9 mouse cellular contexts compared by ENCODE assay signal in genomic region chr5:8421424-8421823, GRCm38 (mm10). TPM values are rescaled to one million over a fixed set of nuclear protein-coding genes. Genes with fewer than 3 reads are reported as not detected.
A peak's percentile ranks its signal among the peaks of the same experiment; 100 is the strongest.
DNase-seq lines count a peak whose midpoint lies in the region; ATAC-seq and TF ChIP-seq lines count a peak whose summit lies in the region.
"Had no signal": no experiment of that assay in that cellular context is flagged by ENCODE, and none has a peak within 500 bp of the region (broad histone marks: within the 10 kb centered on the region; RNA-seq: fewer than 3 reads in every experiment).

No protein-coding gene starts in this region.

- no peak for TF ChIP-seq CTCF in MEL (IDR thresholded peaks at IDR 0.05 in 2 of 3, conservative IDR thresholded peaks at IDR 0.05 in 1 of 3; ENCODE audit: control insufficient read depth in 1 of 3, insufficient read depth in 1 of 3, low read depth in 2 of 3, low read length in 3 of 3, poor library complexity in 1 of 3, severe bottlenecking in 1 of 3)

- no peak for ATAC-seq in heart, embryonic 13.5 days (ENCODE audit: extremely low read depth, insufficient number of reproducible peaks, low FRiP score, low TSS enrichment)
- ATAC-seq in hindbrain, embryonic 15.5 days (ENCODE audit: low FRiP score, low read depth): no peak
- ATAC-seq in midbrain, embryonic 11.5 days (ENCODE audit: low FRiP score): no peak

- no peak for DNase-seq in heart, postnatal 36 days
- DNase-seq in MEL (ENCODE audit: low read depth, low spot score): peak; percentile 28
- DNase-seq in midbrain, embryonic 11.5 days (ENCODE audit: low spot score, missing footprints): no peak
- DNase-seq in frontal cortex, postnatal 36 days (ENCODE audit: low spot score in 2 of 2): no peak
- DNase-seq in thymus, postnatal 10 days (ENCODE audit: low spot score in 2 of 2): no peak
- DNase-seq in adrenal gland, adult 2 months: no peak
- DNase-seq: left cerebral cortex, postnatal 4 days had no signal

- H3K9me3 ChIP-seq in heart, embryonic 13.5 days: no peaks in the 10 kb centered on the region
- H3K9me3 ChIP-seq in MEL (replicated peaks; ENCODE audit: insufficient read depth, low read length): no peaks in the 10 kb centered on the region
- no peaks in the 10 kb centered on the region for H3K9me3 ChIP-seq in hindbrain, embryonic 15.5 days
- no peaks in the 10 kb centered on the region for H3K9me3 ChIP-seq in midbrain, embryonic 11.5 days (ENCODE audit: control insufficient read depth, low read length)

- no peaks in the 10 kb centered on the region for H3K27me3 ChIP-seq in heart, embryonic 13.5 days (replicated peaks)
- H3K27me3 ChIP-seq in MEL (ENCODE audit: control insufficient read depth in 1 of 2, insufficient read depth in 2 of 2, low read length in 2 of 2): no peaks in the 10 kb centered on the region
- no peaks in the 10 kb centered on the region for H3K27me3 ChIP-seq in hindbrain, embryonic 15.5 days
- no peaks in the 10 kb centered on the region for H3K27me3 ChIP-seq in midbrain, embryonic 11.5 days (ENCODE audit: control insufficient read depth, insufficient read depth, low read length)

- intact Hi-C loops in heart, postnatal 36 days (cut with DNase I): loop anchor here (5.0 to 10.0 kb wide), 5 partner anchors 203 to 743 kb away; partner anchors contain the start of genes Crot, Dmtf1 and Rundc3b

- H3K27ac ChIP-seq in heart, embryonic 13.5 days (replicated peaks): no peak overlapping the region
- H3K27ac ChIP-seq in MEL (ENCODE audit: control insufficient read depth, low read depth, low read length): no peak overlapping the region
- no peak overlapping the region for H3K27ac ChIP-seq in hindbrain, embryonic 15.5 days (replicated peaks)
- no peak overlapping the region for H3K27ac ChIP-seq in midbrain, embryonic 11.5 days (ENCODE audit: low read depth, low read length)

- WGBS in heart, embryonic 13.5 days: 14% methylated on average over 3 of the region's 3 CpGs
- 21% methylated on average over 3 of the region's 3 CpGs for WGBS in hindbrain, embryonic 15.5 days
- 21% methylated on average over 3 of the region's 3 CpGs for WGBS in midbrain, embryonic 11.5 days

- peaks cover 37% of the 10 kb centered on the region for H3K36me3 ChIP-seq in heart, embryonic 13.5 days
- H3K36me3 ChIP-seq in MEL (ENCODE audit: control insufficient read depth in 1 of 2, insufficient read depth in 2 of 2, low read length in 2 of 2): peaks cover 16 to 49% of the 10 kb centered on the region in 2 experiments
- H3K36me3 ChIP-seq in hindbrain, embryonic 15.5 days: no peaks in the 10 kb centered on the region
- H3K36me3 ChIP-seq in midbrain, embryonic 11.5 days (ENCODE audit: control insufficient read depth, insufficient read depth, low read length): peaks cover 3% of the 10 kb centered on the region; the same call in 1 of the 2 replicates

- TF ChIP-seq EP300 in MEL (IDR thresholded peaks at IDR 0.05; ENCODE audit: low read depth in 1 of 2, low read length in 2 of 2): no peak

- TF ChIP-seq POLR2A in MEL (IDR thresholded peaks at IDR 0.05; ENCODE audit: control insufficient read depth in 1 of 2, insufficient read depth in 1 of 2, low read depth in 1 of 2, low read length in 2 of 2, poor library complexity in 1 of 2): no peak

- peaks cover 39% of the 10 kb centered on the region for H3K79me2 ChIP-seq in MEL (ENCODE audit: control insufficient read depth, insufficient read depth, low read length, poor library complexity)

- peak overlapping the region; percentile 84 for H3K4me3 ChIP-seq in heart, embryonic 13.5 days
- peak overlapping the region in 1 of 2 experiments; percentile 85; a peak in 2 of 4 replicates for H3K4me3 ChIP-seq in MEL (ENCODE audit: control insufficient read depth in 1 of 2, insufficient read depth in 1 of 2, low read depth in 2 of 2, low read length in 2 of 2)
- H3K4me3 ChIP-seq in hindbrain, embryonic 15.5 days: peak overlapping the region; percentile 69
- H3K4me3 ChIP-seq in midbrain, embryonic 11.5 days (ENCODE audit: low read depth, low read length): peak overlapping the region; percentile 77

- H3K4me2 ChIP-seq in heart, embryonic 13.5 days: peak overlapping the region; percentile 84
- H3K4me2 ChIP-seq in hindbrain, embryonic 15.5 days: peak overlapping the region; percentile 75
- H3K4me2 ChIP-seq in midbrain, embryonic 11.5 days: peak overlapping the region; percentile 62

- TF ChIP-seq RAD21 in MEL (IDR thresholded peaks at IDR 0.05; ENCODE audit: low read depth, low read length): no peak

- H3K9ac ChIP-seq in heart, embryonic 13.5 days: peak overlapping the region; percentile 90
- H3K9ac ChIP-seq in MEL (ENCODE audit: control insufficient read depth, low read depth, low read length, poor library complexity, severe bottlenecking): peak overlapping the region; percentile 100
- peak overlapping the region; percentile 60 for H3K9ac ChIP-seq in hindbrain, embryonic 15.5 days
- H3K9ac ChIP-seq in midbrain, embryonic 11.5 days (ENCODE audit: low read length): peak overlapping the region; percentile 96

- peaks cover 19% of the 10 kb centered on the region for H3K4me1 ChIP-seq in heart, embryonic 13.5 days
- H3K4me1 ChIP-seq in MEL (ENCODE audit: control insufficient read depth in 1 of 2, insufficient read depth in 2 of 2, low read length in 2 of 2): peaks cover 6 to 27% of the 10 kb centered on the region in 2 experiments
- peaks cover 11% of the 10 kb centered on the region for H3K4me1 ChIP-seq in hindbrain, embryonic 15.5 days (replicated peaks)
- H3K4me1 ChIP-seq in midbrain, embryonic 11.5 days (ENCODE audit: control insufficient read depth, insufficient read depth, low read length): no peaks in the 10 kb centered on the region; the same call in 1 of the 2 replicates

TF ChIP-seq in MEL, 35 proteins besides CTCF, POLR2A, EP300 and RAD21:
- no peak for TF ChIP-seq ETS1 (IDR thresholded peaks at IDR 0.05; ENCODE audit: low read depth, low read length)
- no peak for TF ChIP-seq ZC3H11A (IDR thresholded peaks at IDR 0.05; ENCODE audit: low read depth, low read length)
- TF ChIP-seq MAFK (IDR thresholded peaks at IDR 0.05; ENCODE audit: borderline replicate concordance, low read depth, low read length): peak; percentile 94
- TF ChIP-seq JUND (IDR thresholded peaks at IDR 0.05; ENCODE audit: low read depth, low read length): no peak
- no peak for TF ChIP-seq E2F4 (IDR thresholded peaks at IDR 0.05; ENCODE audit: borderline replicate concordance, low read depth, low read length)

RNA-seq across cellular contexts. Expression of gene Dbf4, which starts 1.1 kb away (rescaled TPM):
- 26.6 and 27.5 TPM in 2 replicates for polyA plus RNA-seq in heart, embryonic 13.5 days (2015; fragmentation: Nextera tagmentation; extraction: Ambion mirVana)
- total RNA-seq in heart, postnatal 36 days (2021): 1 to 10 TPM; 1.1 to 1.9 TPM
- 53.9 and 71.8 TPM in 2 replicates for total RNA-seq in MEL (2012; rRNA removed)
- 10 to 100 TPM in 1 of 2 experiments, not detected in 1; 71.4 TPM for polyA plus RNA-seq in MEL (2012; ENCODE audit: insufficient read depth in 1 of 2, insufficient read length in 2 of 2, low read depth in 1 of 2, low replicate concordance in 2 of 2, missing spikeins in 1 of 2)
- polyA plus RNA-seq in hindbrain, embryonic 15.5 days (2015; fragmentation: Nextera tagmentation; extraction: Ambion mirVana): 10.6 and 12.1 TPM in 2 replicates
- 79.2 and 83.7 TPM in 2 replicates for polyA plus RNA-seq in midbrain, embryonic 11.5 days (2014; fragmentation: Nextera tagmentation; extraction: Ambion mirVana)
- total RNA-seq in adrenal gland, adult 2 months (2021): 1 to 10 TPM; 5.7 to 6.2 TPM
- 2.1 TPM in 2 replicates for polyA plus RNA-seq in adrenal gland, adult 2 months (2012; rRNA removed)

RNA-seq across cellular contexts. Expression of gene Slc25a40, which starts 1.2 kb away (rescaled TPM):
- polyA plus RNA-seq in heart, embryonic 13.5 days (2015; fragmentation: Nextera tagmentation; extraction: Ambion mirVana): 10.6 and 11.5 TPM in 2 replicates
- total RNA-seq in heart, postnatal 36 days (2021): 10 to 100 TPM in 1 of 2 experiments, 1 to 10 TPM in 1; 9.6 to 10.0 TPM
- 3.2 and 3.3 TPM in 2 replicates for total RNA-seq in MEL (2012; rRNA removed)
- 1 to 10 TPM in 1 of 2 experiments, not detected in 1; 6.0 TPM for polyA plus RNA-seq in MEL (2012; ENCODE audit: insufficient read depth in 1 of 2, insufficient read length in 2 of 2, low read depth in 1 of 2, low replicate concordance in 2 of 2, missing spikeins in 1 of 2)
- polyA plus RNA-seq in hindbrain, embryonic 15.5 days (2015; fragmentation: Nextera tagmentation; extraction: Ambion mirVana): 8.0 and 9.0 TPM in 2 replicates
- polyA plus RNA-seq in midbrain, embryonic 11.5 days (2014; fragmentation: Nextera tagmentation; extraction: Ambion mirVana): 7.9 and 10.3 TPM in 2 replicates
- total RNA-seq in adrenal gland, adult 2 months (2021): 10 to 100 TPM in 1 of 2 experiments, 1 to 10 TPM in 1; 8.9 to 11.3 TPM
- 1.7 and 1.8 TPM in 2 replicates for polyA plus RNA-seq in adrenal gland, adult 2 months (2012; rRNA removed)

RNA-seq across cellular contexts. Expression of gene Adam22, which starts 53.5 kb away (rescaled TPM):
- polyA plus RNA-seq in heart, embryonic 13.5 days (2015; fragmentation: Nextera tagmentation; extraction: Ambion mirVana): 6.9 TPM in 2 replicates
- 1 to 10 TPM; 2.4 to 5.9 TPM for total RNA-seq in heart, postnatal 36 days (2021)
- total RNA-seq in MEL (2012; rRNA removed): 1.5 and 1.6 TPM in 2 replicates
- 1 to 10 TPM in 1 of 2 experiments, not detected in 1; 1.2 TPM for polyA plus RNA-seq in MEL (2012; ENCODE audit: insufficient read depth in 1 of 2, insufficient read length in 2 of 2, low read depth in 1 of 2, low replicate concordance in 2 of 2, missing spikeins in 1 of 2)
- 41.9 and 45.1 TPM in 2 replicates for polyA plus RNA-seq in hindbrain, embryonic 15.5 days (2015; fragmentation: Nextera tagmentation; extraction: Ambion mirVana)
- polyA plus RNA-seq in midbrain, embryonic 11.5 days (2014; fragmentation: Nextera tagmentation; extraction: Ambion mirVana): 14.8 and 15.7 TPM in 2 replicates
- total RNA-seq in adrenal gland, adult 2 months (2021): 1 to 10 TPM; 2.5 to 3.9 TPM
- 0.37 and 0.95 TPM in 2 replicates for polyA plus RNA-seq in adrenal gland, adult 2 months (2012; rRNA removed)
